Mouse (Mus musculus) heart, adult 8-10 months (tissue): ENCODE results near the gene Gm29735. TPM values are rescaled to one million over a fixed set of nuclear protein-coding genes. Genes with fewer than 3 reads are reported as not detected.
"Not testable (repeated sequence)": the region's sequence is repeated elsewhere in the genome, so short reads cannot be mapped to it uniquely, and the experiment has no call there.

Experiments used
- DNase-seq: peaks from one replicate; pipeline ENCODE4 v3.0.0; 2022; ENCODE audit warnings: low spot score
- total RNA-seq, 4 experiments: library from RNA; stranded (reverse); gene quantifications; 2 replicates each; pipeline ENCODE4 v1.2.4; 2022

Gm29735 gene
- total RNA-seq, 4 experiments from 2014 or later = not detected

- no peak for DNase-seq
Measured at GRCm38 (mm10) chr7:142128843-142129242, 28.1 kb downstream of the Gm29735 start.

GRCm38 (mm10) chr7:142120629-142121028 is 36.3 kb downstream of the Gm29735 start, which contains the start of gene Gm45618:
Gene Gm45618 (minus strand): TSS chr7:142120729.
- DNase-seq = not testable (repeated sequence)

GRCm38 (mm10) chr7:142119632-142120031 is 37.3 kb downstream of the Gm29735 start:
- DNase-seq = no peak

Other genes with a start within 250 kb of the Gm29735 start
- gene Tollip, start 238.6 kb downstream of the Gm29735 start, total RNA-seq = 10 to 100 TPM; 55.3 to 61.2 (median 57.8) TPM
- under 1 TPM; 0.16 to 0.43 (median 0.22) TPM for gene Brsk2, start 207.4 kb downstream of the Gm29735 start, total RNA-seq
- 10 to 100 TPM; 45.2 to 53.5 (median 46.9) TPM for gene Mob2, start 96.0 kb downstream of the Gm29735 start, total RNA-seq
- gene Dusp8, start 61.3 kb downstream of the Gm29735 start, total RNA-seq = 10 to 100 TPM; 26.3 to 48.9 (median 37.9) TPM
- not detected for gene Gm45618, start 36.4 kb downstream of the Gm29735 start, total RNA-seq
- not detected for gene Gm39115, start 21.1 kb downstream of the Gm29735 start, total RNA-seq
- gene Gm45337, start 12.5 kb downstream of the Gm29735 start, total RNA-seq = not detected
- not detected for gene Gm4553, start 8.6 kb upstream of the Gm29735 start, total RNA-seq
- gene Krtap5-2, start 18.9 kb upstream of the Gm29735 start, total RNA-seq = not detected
- gene Gm10153, start 33.3 kb upstream of the Gm29735 start, total RNA-seq = not detected
- not detected for gene Krtap5-3, start 44.3 kb upstream of the Gm29735 start, total RNA-seq
- gene Gm7579, start 54.7 kb upstream of the Gm29735 start, total RNA-seq = not detected
- under 1 TPM in 1 of 4 experiments, not detected in 3; 0.22 TPM for gene Krtap5-5, start 72.9 kb upstream of the Gm29735 start, total RNA-seq
- not detected for gene Gm40460, start 84.0 kb upstream of the Gm29735 start, total RNA-seq
- not detected for gene Gm2431, start 101.2 kb upstream of the Gm29735 start, total RNA-seq
- not detected for gene Gm4559, start 117.2 kb upstream of the Gm29735 start, total RNA-seq
- not detected for gene Krtap5-1, start 140.0 kb upstream of the Gm29735 start, total RNA-seq
- gene Krtap5-4, start 146.4 kb upstream of the Gm29735 start, total RNA-seq = not detected
- 1 to 10 TPM; 2.4 to 4.7 (median 3.4) TPM for gene Ifitm10, start 216.6 kb upstream of the Gm29735 start, total RNA-seq
- 10 to 100 TPM in 1 of 4 experiments, 1 to 10 TPM in 2, under 1 TPM in 1; 0.63 to 14.1 (median 6.3) TPM for gene Gm49369, start 225.6 kb upstream of the Gm29735 start, total RNA-seq
- 1,000 to 10,000 TPM; 1,038 to 1,126 (median 1,089) TPM for gene Ctsd, start 230.9 kb upstream of the Gm29735 start, total RNA-seq